Mouse (Mus musculus): Measurements from ENCODE around the gene Stra6. TPM values are rescaled to one million over a fixed set of nuclear protein-coding genes. Genes with fewer than 3 reads are reported as not detected.

Stra6 gene
- polyA plus RNA-seq (2015; fragmentation: Nextera tagmentation; extraction: Ambion mirVana), result 0.08 and 0.25 TPM in 2 replicates

DNA sequence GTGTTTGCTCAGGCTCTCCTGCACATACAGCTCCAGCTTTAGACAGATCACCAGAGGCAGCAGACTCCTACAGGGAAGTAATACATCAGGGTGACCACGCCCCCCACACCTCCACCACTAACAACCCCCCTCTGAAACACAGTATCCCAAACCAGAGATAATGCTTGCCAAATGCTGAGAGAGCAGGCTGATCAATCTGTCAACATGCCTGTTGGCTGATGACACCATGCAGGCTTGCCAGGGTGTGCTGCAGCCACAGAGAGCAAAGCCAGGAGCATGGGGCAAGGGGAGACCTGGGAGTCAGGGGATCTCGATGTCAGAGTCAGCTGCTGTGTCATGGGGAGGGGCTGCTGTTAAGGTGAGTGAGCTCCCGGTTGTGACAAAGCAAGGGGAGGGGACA is at the start of gene Stra6:
Gene Stra6 (plus strand): TSS at position 258 of the 400 bp plus-strand sequence.

GRCm38 (mm10) chr9:58118671-58119070 is 55.1 kb downstream of the Stra6 start, which contains the start of gene Ccdc33:
Ccdc33 (minus strand) TSS chr9:58118823.

Other genes starting within 250 kb of the Stra6 start
- 6.1 and 6.7 TPM in 2 replicates for gene Arid3b, start 227.0 kb upstream of the Stra6 start, polyA plus RNA-seq (2015; fragmentation: Nextera tagmentation; extraction: Ambion mirVana)
- 70.9 and 74.4 TPM in 2 replicates for gene Ubl7, start 152.8 kb upstream of the Stra6 start, polyA plus RNA-seq (2015; fragmentation: Nextera tagmentation; extraction: Ambion mirVana)
- gene Sema7a, start 123.7 kb upstream of the Stra6 start, polyA plus RNA-seq (2015; fragmentation: Nextera tagmentation; extraction: Ambion mirVana), result 0.65 and 0.80 TPM in 2 replicates
- gene Cyp11a1, start 57.4 kb upstream of the Stra6 start, polyA plus RNA-seq (2015; fragmentation: Nextera tagmentation; extraction: Ambion mirVana), result 12.4 and 24.9 TPM in 2 replicates
- 0.10 and 0.24 TPM in 2 replicates for gene Ccdc33, start 55.0 kb downstream of the Stra6 start, polyA plus RNA-seq (2015; fragmentation: Nextera tagmentation; extraction: Ambion mirVana)
- 14.2 and 24.3 TPM in 2 replicates for gene Islr, start 140.5 kb downstream of the Stra6 start, polyA plus RNA-seq (2015; fragmentation: Nextera tagmentation; extraction: Ambion mirVana)
- gene Islr2, start 140.5 kb downstream of the Stra6 start, polyA plus RNA-seq (2015; fragmentation: Nextera tagmentation; extraction: Ambion mirVana), result 0.07 TPM in 1 of 2 replicates, not detected in the other
- gene Pml, start 186.0 kb downstream of the Stra6 start, polyA plus RNA-seq (2015; fragmentation: Nextera tagmentation; extraction: Ambion mirVana), result 23.1 and 25.1 TPM in 2 replicates
- gene Stoml1, start 189.4 kb downstream of the Stra6 start, polyA plus RNA-seq (2015; fragmentation: Nextera tagmentation; extraction: Ambion mirVana), result 13.8 and 16.9 TPM in 2 replicates
- gene Loxl1, start 249.4 kb downstream of the Stra6 start, polyA plus RNA-seq (2015; fragmentation: Nextera tagmentation; extraction: Ambion mirVana), result 55.7 and 70.5 TPM in 2 replicates